Mouse (Mus musculus) bone marrow macrophage, adult 2 months (primary cell): ENCODE results near the gene Slc6a11. TPM values are rescaled to one million over a fixed set of nuclear protein-coding genes. Genes with fewer than 3 reads are reported as not detected.

ENCODE experiments used
- H3K27ac ChIP-seq: 2 replicates; pipeline ENCODE4 v1.5.1; 2012; ENCODE audit warnings: low read depth, low read length; ENCODE audit not compliant: insufficient read depth
- H3K4me1 ChIP-seq: 2 replicates; pipeline ENCODE4 v1.6.1; 2012; ENCODE audit warnings: low read length; ENCODE audit not compliant: control insufficient read depth, insufficient read depth
- H3K4me3 ChIP-seq: 2 replicates; pipeline ENCODE4 v1.5.1; 2012; ENCODE audit warnings: mild to moderate bottlenecking, low read length, moderate library complexity; ENCODE audit not compliant: insufficient read depth
- CTCF ChIP-seq: IDR thresholded peaks from 2 replicates; pipeline ENCODE4 v1.5.1; 2012; ENCODE audit warnings: low read depth, mild to moderate bottlenecking, low read length, moderate library complexity
- POLR2A ChIP-seq: IDR thresholded peaks from 2 replicates; pipeline ENCODE4 v1.6.1; 2012; ENCODE audit warnings: mild to moderate bottlenecking, low read depth, low read length, borderline replicate concordance
- polyA plus RNA-seq: library from polyadenylated mRNA; stranded (reverse); fragments of >200 nt; gene quantifications from 2 replicates; pipeline ENCODE4 v1.2.4, GENCODE M21; 2012; ENCODE audit not compliant: missing spikeins, insufficient read depth, insufficient read length

Slc6a11 gene
- polyA plus RNA-seq, 1 experiment: not detected

- TF ChIP-seq POLR2A (no peak), CTCF (no peak)
- Histone ChIP-seq H3K4me3 (no peak overlapping the region), H3K4me1 (peaks cover 14% of the 10 kb centered on the region), H3K27ac (no peak overlapping the region)
Measured at GRCm38 (mm10) chr6:114261609-114262008, 130.6 kb downstream of the Slc6a11 start.

GRCm38 (mm10) chr6:114264010-114264409 is 133.0 kb downstream of the Slc6a11 start:
- H3K4me3 ChIP-seq: no peak overlapping the region
- no peak overlapping the region for H3K27ac ChIP-seq
- H3K4me1 ChIP-seq: peaks cover 3% of the 10 kb centered on the region
- TF ChIP-seq CTCF: no peak
- no peak for TF ChIP-seq POLR2A

GRCm38 (mm10) chr6:114264426-114264825 is 133.4 kb downstream of the Slc6a11 start:
- Histone ChIP-seq H3K27ac (no peak overlapping the region), H3K4me3 (no peak overlapping the region), H3K4me1 (no peaks in the 10 kb centered on the region)
- no peak for TF ChIP-seq POLR2A
- TF ChIP-seq CTCF: no peak

GRCm38 (mm10) chr6:114266273-114266672 is 135.2 kb downstream of the Slc6a11 start:
- H3K4me3 ChIP-seq: no peak overlapping the region
- no peaks in the 10 kb centered on the region for H3K4me1 ChIP-seq
- H3K27ac ChIP-seq: no peak overlapping the region
- TF ChIP-seq CTCF: no peak
- no peak for TF ChIP-seq POLR2A

GRCm38 (mm10) chr6:114267979-114268378 is 136.9 kb downstream of the Slc6a11 start:
- no peak overlapping the region for H3K27ac ChIP-seq

GRCm38 (mm10) chr6:114269589-114269988 is 138.5 kb downstream of the Slc6a11 start:
- Histone ChIP-seq H3K27ac (no peak overlapping the region), H3K4me3 (no peak overlapping the region), H3K4me1 (no peaks in the 10 kb centered on the region)
- TF ChIP-seq CTCF (no peak), POLR2A (no peak)

More at GRCm38 (mm10) chr6:114267979-114268378, 136.9 kb downstream of the Slc6a11 start:
- TF ChIP-seq POLR2A (no peak), CTCF (no peak)
- H3K4me1 ChIP-seq: no peaks in the 10 kb centered on the region
- no peak overlapping the region for H3K4me3 ChIP-seq

GRCm38 (mm10) chr6:114270799-114271198 is 139.8 kb downstream of the Slc6a11 start:
- H3K27ac ChIP-seq: no peak overlapping the region
- H3K4me3 ChIP-seq: no peak overlapping the region
- TF ChIP-seq POLR2A (no peak), CTCF (no peak)
- H3K4me1 ChIP-seq: no peaks in the 10 kb centered on the region

- Histone ChIP-seq H3K4me1 (no peaks in the 10 kb centered on the region), H3K27ac (no peak overlapping the region), H3K4me3 (no peak overlapping the region)
- TF ChIP-seq CTCF (no peak), POLR2A (no peak)
Measured at GRCm38 (mm10) chr6:114272279-114272678, 141.2 kb downstream of the Slc6a11 start.

GRCm38 (mm10) chr6:114273997-114274728 is 143.1 kb downstream of the Slc6a11 start:
- H3K27ac ChIP-seq: no peak overlapping the region
- H3K4me3 ChIP-seq: no peak overlapping the region
- no peaks in the 10 kb centered on the region for H3K4me1 ChIP-seq
- TF ChIP-seq POLR2A: no peak
- TF ChIP-seq CTCF: no peak

- TF ChIP-seq CTCF: no peak
- TF ChIP-seq POLR2A: no peak
- no peak overlapping the region for H3K4me3 ChIP-seq
- H3K4me1 ChIP-seq: no peaks in the 10 kb centered on the region
- no peak overlapping the region for H3K27ac ChIP-seq
Measured at GRCm38 (mm10) chr6:114275800-114276199, 144.8 kb downstream of the Slc6a11 start.
